In genomic region chr3:88027434-88028186, GRCm38 (mm10) we compare ENCODE assay signal across 10 mouse cellular contexts. TPM values are rescaled to one million over a fixed set of nuclear protein-coding genes. Genes with fewer than 3 reads are reported as not detected.
A peak's percentile ranks its signal among the peaks of the same experiment; 100 is the strongest.
DNase-seq lines count a peak whose midpoint lies in the region; ATAC-seq and TF ChIP-seq lines count a peak whose summit lies in the region.
"Had no signal": no experiment of that assay in that cellular context is flagged by ENCODE, and none has a peak within 500 bp of the region (broad histone marks: within the 10 kb centered on the region; RNA-seq: fewer than 3 reads in every experiment).

Gene Hapln2 (minus strand): TSS chr3:88027583.

- peaks cover 4% of the 10 kb centered on the region; the same call in 1 of the 2 replicates for H3K27me3 ChIP-seq in kidney, adult 2 months (replicated peaks; ENCODE audit: control insufficient read depth, insufficient read depth, low read length)
- peaks cover 18% of the 10 kb centered on the region for H3K27me3 ChIP-seq in thymus, adult 2 months (ENCODE audit: control insufficient read depth, insufficient read depth, low read length)
- peaks cover 59% of the 10 kb centered on the region for H3K27me3 ChIP-seq in intestine, embryonic 16.5 days (replicated peaks; ENCODE audit: control insufficient read depth, insufficient read depth, low read length)
- H3K27me3 ChIP-seq in midbrain, embryonic 13.5 days, result peaks cover 78% of the 10 kb centered on the region

- H3K27ac ChIP-seq in kidney, adult 2 months (ENCODE audit: insufficient read depth, low read depth, low read length), result no peak within 1 kb of the TSS
- H3K27ac ChIP-seq in thymus, adult 2 months (ENCODE audit: control insufficient read depth, insufficient read depth, low read length), result no peak within 1 kb of the TSS
- H3K27ac ChIP-seq in intestine, embryonic 16.5 days (ENCODE audit: low read length), result no peak within 1 kb of the TSS
- no peak within 1 kb of the TSS for H3K27ac ChIP-seq in midbrain, embryonic 13.5 days
- H3K27ac ChIP-seq: embryonic facial prominence, embryonic 13.5 days had no signal

- H3K4me3 ChIP-seq in kidney, adult 2 months (ENCODE audit: insufficient read depth, low read depth, low read length), result no peak within 1 kb of the TSS
- H3K4me3 ChIP-seq in thymus, adult 2 months (ENCODE audit: control insufficient read depth, insufficient read depth, low read length), result no peak within 1 kb of the TSS
- no peak within 1 kb of the TSS for H3K4me3 ChIP-seq in intestine, embryonic 16.5 days (ENCODE audit: low read length)
- H3K4me3 ChIP-seq in midbrain, embryonic 13.5 days (replicated peaks), result no peak within 1 kb of the TSS
- H3K4me3 ChIP-seq: embryonic facial prominence, embryonic 13.5 days had no signal

- DNase-seq in kidney, adult 2 months, result no peak
- DNase-seq in kidney, adult 11 months, result no peak
- peak; percentile 10 for DNase-seq in thymus, adult 2 months
- no peak for DNase-seq in thymus, postnatal 10 days (ENCODE audit: low spot score in 2 of 2)
- peak; percentile 24 to 26 for DNase-seq in kidney, postnatal 4 days
- DNase-seq in thymus, postnatal 4 days, result peak; percentile 54

- TF ChIP-seq POLR2A in kidney, adult 2 months (IDR thresholded peaks at IDR 0.05; ENCODE audit: low read depth, low read length), result no peak
- TF ChIP-seq POLR2A in thymus, adult 2 months (IDR thresholded peaks at IDR 0.05; ENCODE audit: control insufficient read depth, extremely low read depth, insufficient read depth, low read length, poor library complexity), result no peak

- no peak within 1 kb of the TSS for H3K4me2 ChIP-seq in intestine, embryonic 16.5 days (ENCODE audit: low read depth, low read length)
- no peak within 1 kb of the TSS for H3K4me2 ChIP-seq in midbrain, embryonic 13.5 days (replicated peaks)
- H3K4me2 ChIP-seq: embryonic facial prominence, embryonic 13.5 days had no signal

- peak; percentile 45 for TF ChIP-seq CTCF in kidney, adult 2 months (conservative IDR thresholded peaks at IDR 0.05; ENCODE audit: insufficient read depth, insufficient read length, low read depth, low read length)
- no peak for TF ChIP-seq CTCF in thymus, adult 2 months (IDR thresholded peaks at IDR 0.05; ENCODE audit: borderline replicate concordance, control insufficient read depth, extremely low read depth, insufficient read depth, low read length, poor library complexity)

- ATAC-seq in intestine, embryonic 16.5 days, result no peak
- ATAC-seq in midbrain, embryonic 13.5 days, result no peak

- WGBS in kidney, adult 2 months, result 46% methylated on average over 5 of the region's 5 CpGs
- WGBS in thymus, adult 2 months, result 66% methylated on average over 5 of the region's 5 CpGs
- 53% methylated on average over 5 of the region's 5 CpGs for WGBS in intestine, embryonic 16.5 days
- WGBS in midbrain, embryonic 13.5 days, result 53% methylated on average over 5 of the region's 5 CpGs

- no peaks in the 10 kb centered on the region for H3K36me3 ChIP-seq in kidney, adult 2 months (ENCODE audit: control insufficient read depth, insufficient read depth, low read length)
- H3K36me3 ChIP-seq in thymus, adult 2 months (ENCODE audit: control insufficient read depth, insufficient read depth, low read length), result no peaks in the 10 kb centered on the region
- no peaks in the 10 kb centered on the region for H3K36me3 ChIP-seq in intestine, embryonic 16.5 days (ENCODE audit: control insufficient read depth, insufficient read depth, low read length)
- no peaks in the 10 kb centered on the region for H3K36me3 ChIP-seq in midbrain, embryonic 13.5 days
- H3K36me3 ChIP-seq: embryonic facial prominence, embryonic 13.5 days had no signal

- peaks cover 5% of the 10 kb centered on the region; the same call in 1 of the 2 replicates for H3K9me3 ChIP-seq in intestine, embryonic 16.5 days (ENCODE audit: control insufficient read depth, low read length)
- peaks cover 11% of the 10 kb centered on the region; the same call in 1 of the 2 replicates for H3K9me3 ChIP-seq in midbrain, embryonic 13.5 days

- H3K4me1 ChIP-seq in kidney, adult 2 months (ENCODE audit: control insufficient read depth, insufficient read depth, low read length), result 0 out of 2 replicates have a peak, but pooled peaks cover 3% of the 10 kb centered on the region
- peaks cover 1% of the 10 kb centered on the region; the same call in 1 of the 2 replicates for H3K4me1 ChIP-seq in thymus, adult 2 months (replicated peaks; ENCODE audit: control insufficient read depth, insufficient read depth, low read length)
- peaks cover 11% of the 10 kb centered on the region for H3K4me1 ChIP-seq in intestine, embryonic 16.5 days (ENCODE audit: control insufficient read depth, insufficient read depth, low read length)
- peaks cover 19% of the 10 kb centered on the region for H3K4me1 ChIP-seq in midbrain, embryonic 13.5 days (replicated peaks)

- H3K9ac ChIP-seq in intestine, embryonic 16.5 days (ENCODE audit: low read depth, low read length), result no peak within 1 kb of the TSS
- H3K9ac ChIP-seq in midbrain, embryonic 13.5 days (replicated peaks), result no peak within 1 kb of the TSS
- H3K9ac ChIP-seq: embryonic facial prominence, embryonic 13.5 days had no signal

RNA-seq across cellular contexts. Expression of gene Hapln2, which starts in this region (rescaled TPM):
- polyA plus RNA-seq in kidney, adult 2 months (2012; rRNA removed), result not detected in 2 replicates
- 0.23 and 0.26 TPM in 2 replicates for polyA plus RNA-seq in thymus, adult 2 months (2012; rRNA removed)
- not detected in 2 replicates for polyA plus RNA-seq in intestine, embryonic 16.5 days (2015; fragmentation: Nextera tagmentation; extraction: Ambion mirVana)
- 0.14 and 0.55 TPM in 2 replicates for polyA plus RNA-seq in midbrain, embryonic 13.5 days (2015; fragmentation: Nextera tagmentation; extraction: Ambion mirVana)
- polyA plus RNA-seq: small intestine, adult 2 months had no signal

Comparison
In these comparisons a context has a peak if more than half of its experiments do, and no peak if none do; other contexts are left out.
1. DNase-seq: peak in kidney, postnatal 4 days (2 of 2) and thymus, postnatal 4 days (single experiment); none in kidney, adult 2 months (single experiment), kidney, adult 11 months (single experiment) and thymus, postnatal 10 days (0 of 2).
2. Peak in DNase-seq in thymus, adult 2 months; RNA of the gene not detected or under 1 TPM.